Mouse (Mus musculus) midbrain, embryonic 15.5 days (tissue): ENCODE results near the gene Dap3. TPM values are rescaled to one million over a fixed set of nuclear protein-coding genes. Genes with fewer than 3 reads are reported as not detected.

ENCODE experiments used
- ATAC-seq: fragments of 200-750 bp; cut with Nextera tagmentation; replicated peaks from 2 replicates; pipeline ENCODE4 v1.8.0; 2017; ENCODE audit warnings: moderate TSS enrichment
- H3K27ac ChIP-seq: fragments of 300-500 bp; sonication (generic); 2 replicates; pipeline ENCODE4 v1.5.1; 2015; ENCODE audit warnings: mild to moderate bottlenecking, inconsistent platforms
- H3K27me3 ChIP-seq: fragments of 300-500 bp; sonication (generic); replicated peaks from 2 replicates; pipeline ENCODE4 v1.6.1; 2015; ENCODE audit warnings: inconsistent platforms
- H3K36me3 ChIP-seq: fragments of 300-500 bp; sonication (generic); replicated peaks from 2 replicates; pipeline ENCODE4 v1.6.1; 2015; ENCODE audit warnings: inconsistent platforms
- H3K4me1 ChIP-seq: fragments of 300-500 bp; sonication (generic); 2 replicates; pipeline ENCODE4 v1.6.1; 2015; ENCODE audit warnings: inconsistent platforms
- H3K4me2 ChIP-seq: fragments of 300-500 bp; sonication (generic); 2 replicates; pipeline ENCODE4 v1.6.1; 2015; ENCODE audit warnings: inconsistent platforms, mild to moderate bottlenecking, moderate library complexity
- H3K4me3 ChIP-seq: fragments of 300-500 bp; sonication (generic); 2 replicates; pipeline ENCODE4 v1.5.1; 2015; ENCODE audit warnings: mild to moderate bottlenecking, inconsistent platforms
- H3K9ac ChIP-seq: fragments of 300-500 bp; sonication (generic); 2 replicates; pipeline ENCODE4 v1.6.1; 2015; ENCODE audit warnings: mild to moderate bottlenecking, inconsistent platforms
- H3K9me3 ChIP-seq: fragments of 300-500 bp; sonication (generic); 2 replicates; pipeline ENCODE4 v1.6.1; 2016; ENCODE audit warnings: inconsistent platforms
- WGBS: fragments of 180-500 bp; shearing (Covaris S2); methylation state at CpG from one replicate; pipeline ENCODE4 v1.1.7; 2015; ENCODE audit warnings: mixed read lengths; 5-methylcytosine and 5-hydroxymethylcytosine counted together
- polyA plus RNA-seq: library from polyadenylated mRNA; unstranded; fragments of >200 nt; fragmentation: Nextera tagmentation; extraction: Ambion mirVana; gene quantifications from 2 replicates; pipeline ENCODE4 v1.2.1, GENCODE M21; 2015

Gene Dap3
- polyA plus RNA-seq, 1 experiment from 2014 or later, result 126 TPM

DNA sequence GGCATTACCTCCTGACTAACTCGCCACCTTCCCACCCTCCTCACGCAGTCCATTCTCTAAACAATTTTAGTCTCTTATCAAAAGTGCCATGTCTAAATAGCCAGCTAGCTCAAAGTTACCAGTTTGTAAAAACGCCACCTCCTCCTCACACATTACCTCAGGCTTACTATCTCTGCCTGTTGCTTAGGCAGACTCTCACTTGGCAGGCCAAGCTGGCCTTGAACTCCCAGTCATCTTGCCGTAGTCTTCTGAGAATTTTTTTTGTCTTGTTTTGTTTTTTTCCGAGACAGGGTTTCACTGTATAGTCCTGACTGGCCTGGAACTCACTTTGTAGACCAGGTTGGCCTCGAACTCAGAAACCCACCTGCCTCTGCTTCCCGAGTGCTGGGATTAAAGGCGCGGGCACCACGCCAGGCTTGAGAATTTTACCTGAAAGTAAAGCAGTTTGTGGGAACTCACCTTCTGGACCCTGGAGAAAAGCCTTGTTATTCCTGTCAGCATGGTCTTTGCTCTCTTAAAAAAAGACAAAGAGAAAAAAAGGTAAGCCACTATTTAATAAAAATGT is 8.6 kb downstream of the Dap3 start:
- Histone ChIP-seq H3K36me3 (peaks cover 23% of the 10 kb centered on the region; the same call in 1 of the 2 replicates), H3K9ac (no peak overlapping the region), H3K4me2 (no peak overlapping the region), H3K27me3 (no peaks in the 10 kb centered on the region), H3K4me1 (0 out of 2 replicates have a peak, but pooled peaks cover 4% of the 10 kb centered on the region), H3K27ac (no peak overlapping the region), H3K9me3 (no peaks in the 10 kb centered on the region), H3K4me3 (no peak overlapping the region)
- 94% methylated on average over 10 of the region's 10 CpGs for WGBS
- ATAC-seq, result no peak

DNA sequence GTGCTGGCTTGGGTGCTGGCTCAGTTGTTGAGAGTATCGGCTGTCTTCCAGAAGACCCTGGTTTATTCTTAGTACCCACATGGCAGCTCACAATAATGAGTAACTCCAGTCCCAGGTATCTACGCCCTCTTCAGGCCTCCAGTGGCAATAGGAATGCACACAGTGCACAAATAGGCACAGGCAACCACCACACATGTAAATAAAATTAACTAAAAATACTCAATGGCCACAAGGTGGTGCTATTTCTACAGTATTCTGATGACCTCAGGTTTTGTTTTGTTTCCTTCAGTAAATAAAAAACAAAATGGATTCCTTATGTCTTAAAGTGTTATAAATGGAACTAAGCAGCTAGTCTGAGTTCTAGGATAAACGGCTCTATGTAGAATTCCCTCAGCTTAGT is 11.2 kb downstream of the Dap3 start:
- no peaks in the 10 kb centered on the region for H3K27me3 ChIP-seq
- no peaks in the 10 kb centered on the region for H3K9me3 ChIP-seq
- ATAC-seq, result no peak
- 80% methylated on average over 3 of the region's 3 CpGs for WGBS
- no peak overlapping the region for H3K4me2 ChIP-seq
- no peak overlapping the region for H3K4me3 ChIP-seq
- no peaks in the 10 kb centered on the region for H3K4me1 ChIP-seq
- H3K27ac ChIP-seq, result no peak overlapping the region
- no peak overlapping the region for H3K9ac ChIP-seq
- peaks cover 23% of the 10 kb centered on the region; the same call in 1 of the 2 replicates for H3K36me3 ChIP-seq

DNA sequence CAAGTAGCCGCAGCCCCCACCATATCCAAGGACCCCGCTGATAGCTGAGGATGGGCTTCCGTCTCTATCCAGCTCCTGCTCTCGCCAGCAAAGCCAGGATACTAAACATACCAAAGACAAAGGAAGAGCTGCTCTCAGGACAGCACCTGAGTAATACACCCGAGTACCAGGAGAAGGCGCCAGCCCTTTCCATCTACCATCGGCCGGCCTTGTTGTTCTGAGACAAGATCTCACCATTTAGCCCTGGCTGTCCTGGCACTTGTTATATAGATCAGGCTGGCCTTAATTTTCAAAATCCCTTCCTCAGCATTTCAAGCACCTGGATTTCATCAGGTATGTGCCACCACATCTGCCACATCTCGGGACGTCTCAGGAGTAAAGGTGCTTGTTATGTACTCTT is 11.9 kb downstream of the Dap3 start:
- no peak overlapping the region for H3K9ac ChIP-seq
- H3K4me2 ChIP-seq, result no peak overlapping the region
- no peaks in the 10 kb centered on the region for H3K9me3 ChIP-seq
- H3K4me1 ChIP-seq, result no peaks in the 10 kb centered on the region
- H3K27me3 ChIP-seq, result no peaks in the 10 kb centered on the region
- ATAC-seq, result no peak
- H3K27ac ChIP-seq, result no peak overlapping the region
- 96% methylated on average over 10 of the region's 10 CpGs for WGBS
- H3K4me3 ChIP-seq, result no peak overlapping the region
- peaks cover 23% of the 10 kb centered on the region; the same call in 1 of the 2 replicates for H3K36me3 ChIP-seq

DNA sequence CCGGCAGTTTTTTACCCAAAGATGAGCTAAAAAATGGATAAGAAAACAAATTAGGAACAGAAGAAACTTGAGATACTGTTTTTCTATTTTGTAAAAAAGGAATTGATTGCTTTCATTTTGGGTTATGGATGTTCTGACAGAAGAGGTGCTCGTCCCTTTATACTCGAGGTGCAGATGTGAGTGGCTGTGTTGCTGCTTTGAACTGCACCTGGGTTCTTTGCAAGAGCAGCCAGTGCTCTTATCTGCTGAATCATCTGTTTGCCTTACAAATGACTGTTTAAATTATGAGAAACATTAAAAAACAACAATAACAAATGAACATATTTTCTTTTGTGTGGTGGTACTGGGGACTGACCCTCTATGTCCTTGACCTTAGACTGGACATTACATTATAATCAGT is 21.5 kb downstream of the Dap3 start:
- Histone ChIP-seq H3K9me3 (no peaks in the 10 kb centered on the region), H3K4me1 (no peaks in the 10 kb centered on the region), H3K9ac (no peak overlapping the region), H3K27ac (no peak overlapping the region), H3K36me3 (peaks cover 60% of the 10 kb centered on the region), H3K4me3 (no peak overlapping the region), H3K4me2 (no peak overlapping the region), H3K27me3 (no peaks in the 10 kb centered on the region)
- no peak for ATAC-seq
- whole genome bisulfite sequencing, result 89% methylated on average over 3 of the region's 3 CpGs

DNA sequence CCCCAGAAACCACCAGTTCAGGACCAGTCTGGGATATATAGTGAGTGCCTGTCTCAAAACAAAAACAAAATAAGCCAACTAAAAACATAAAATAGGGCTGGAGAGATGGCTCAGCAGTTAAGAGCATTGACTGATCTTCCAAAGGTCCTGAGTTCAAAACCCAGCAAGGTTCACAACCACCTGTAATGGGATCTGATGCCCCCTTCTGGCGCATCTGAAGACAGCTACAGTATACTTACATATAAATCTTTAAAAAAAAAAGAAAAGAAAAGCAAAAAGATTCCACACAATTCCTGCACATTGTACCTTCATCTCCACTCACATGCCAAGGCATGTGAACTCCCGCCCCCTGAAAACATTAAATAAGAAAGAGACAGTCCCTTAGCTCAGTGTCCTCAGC is 25.3 kb downstream of the Dap3 start:
- Histone ChIP-seq H3K4me2 (no peak overlapping the region), H3K27me3 (no peaks in the 10 kb centered on the region), H3K4me3 (no peak overlapping the region), H3K9me3 (no peaks in the 10 kb centered on the region), H3K27ac (no peak overlapping the region), H3K4me1 (no peaks in the 10 kb centered on the region), H3K9ac (no peak overlapping the region), H3K36me3 (peaks cover 81% of the 10 kb centered on the region)
- no peak for ATAC-seq
- WGBS, result 85% methylated on average over 2 of the region's 2 CpGs

DNA sequence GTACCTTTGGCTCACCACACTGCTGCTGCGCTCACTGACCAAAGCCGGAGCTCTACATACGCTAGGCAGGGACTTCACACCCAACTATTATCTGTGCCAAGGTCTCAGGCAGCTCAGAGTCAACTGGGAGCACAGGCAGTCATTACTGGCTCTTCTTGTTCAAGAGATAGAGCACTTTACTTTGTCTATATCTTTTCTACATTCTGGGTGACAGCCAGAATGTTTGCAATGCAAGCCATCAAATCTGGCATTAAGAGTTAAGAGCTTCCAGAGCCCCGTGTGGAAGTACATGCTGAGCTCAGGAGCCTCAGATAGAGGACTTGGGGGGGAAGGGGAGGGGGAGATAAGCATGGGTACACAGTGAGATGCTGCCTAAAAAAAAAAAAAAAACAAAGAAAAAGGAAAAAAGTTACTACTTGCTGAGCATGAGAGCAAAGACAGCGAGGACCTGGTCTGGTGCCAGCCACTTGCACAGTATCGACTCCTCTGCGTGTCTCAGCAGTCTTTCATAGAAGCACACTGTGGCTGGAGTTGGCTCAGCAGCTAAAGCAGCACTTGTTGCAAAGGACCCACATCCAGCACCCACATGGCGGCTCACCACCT is 26.9 kb downstream of the Dap3 start:
- Histone ChIP-seq H3K9me3 (no peaks in the 10 kb centered on the region), H3K4me3 (no peak overlapping the region), H3K4me1 (no peaks in the 10 kb centered on the region), H3K4me2 (no peak overlapping the region), H3K9ac (no peak overlapping the region), H3K36me3 (peaks cover 70% of the 10 kb centered on the region), H3K27me3 (no peaks in the 10 kb centered on the region), H3K27ac (no peak overlapping the region)
- WGBS, result 90% methylated on average over 8 of the region's 8 CpGs
- ATAC-seq, result no peak

DNA sequence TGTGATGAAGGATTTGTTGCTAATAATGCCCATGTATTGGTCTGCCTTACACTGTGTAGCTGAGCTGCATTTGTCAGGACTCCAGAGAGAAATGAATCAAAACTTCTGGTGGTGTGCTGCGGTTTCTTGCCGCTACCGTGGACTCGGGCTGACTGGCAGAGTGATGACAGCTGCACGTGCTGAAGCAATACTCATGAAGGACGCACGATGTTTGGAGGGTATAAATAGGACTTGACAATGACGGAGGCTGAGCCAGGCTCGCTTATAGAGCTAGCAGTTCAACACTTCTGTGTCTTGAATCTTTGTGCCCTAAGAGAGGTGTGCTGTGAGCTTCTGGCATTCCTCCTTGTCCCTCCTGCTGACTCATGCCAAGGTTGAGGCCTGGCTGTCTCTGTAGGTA is 29.6 kb downstream of the Dap3 start:
- H3K36me3 ChIP-seq, result peaks cover 46% of the 10 kb centered on the region

DNA sequence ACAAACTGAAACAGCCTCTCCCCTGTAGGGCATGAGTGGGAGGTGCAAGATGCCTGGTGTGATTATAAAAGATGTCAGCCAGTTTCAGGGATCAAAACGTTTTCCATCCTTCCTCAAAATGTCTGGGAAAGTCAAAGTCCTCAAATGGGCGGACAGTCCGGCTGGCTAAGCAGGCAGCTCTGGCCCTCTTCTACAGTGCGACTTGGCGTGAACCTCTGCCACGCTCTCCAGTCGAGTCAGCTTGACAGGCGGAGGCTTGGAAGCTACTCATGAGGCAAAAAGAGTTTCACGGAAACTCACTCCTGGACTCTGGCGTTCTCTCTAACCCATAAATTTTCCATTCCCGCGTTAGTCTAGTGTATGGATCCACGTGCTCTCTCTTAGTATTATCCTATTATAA is 32.0 kb downstream of the Dap3 start:
- Histone ChIP-seq H3K27me3 (no peaks in the 10 kb centered on the region), H3K4me3 (no peak overlapping the region), H3K9me3 (no peaks in the 10 kb centered on the region), H3K36me3 (peaks cover 29% of the 10 kb centered on the region), H3K9ac (no peak overlapping the region), H3K27ac (no peak overlapping the region), H3K4me1 (peaks cover 7% of the 10 kb centered on the region), H3K4me2 (no peak overlapping the region)
- ATAC-seq, result no peak
- WGBS, result 88% methylated on average over 13 of the region's 13 CpGs

More for the DNA sequence above, 29.6 kb downstream of the Dap3 start:
- Histone ChIP-seq H3K9ac (no peak overlapping the region), H3K27ac (no peak overlapping the region), H3K4me2 (no peak overlapping the region), H3K9me3 (no peaks in the 10 kb centered on the region), H3K27me3 (no peaks in the 10 kb centered on the region), H3K4me3 (no peak overlapping the region), H3K4me1 (no peaks in the 10 kb centered on the region)
- WGBS, result 95% methylated on average over 9 of the region's 9 CpGs
- no peak for ATAC-seq

DNA sequence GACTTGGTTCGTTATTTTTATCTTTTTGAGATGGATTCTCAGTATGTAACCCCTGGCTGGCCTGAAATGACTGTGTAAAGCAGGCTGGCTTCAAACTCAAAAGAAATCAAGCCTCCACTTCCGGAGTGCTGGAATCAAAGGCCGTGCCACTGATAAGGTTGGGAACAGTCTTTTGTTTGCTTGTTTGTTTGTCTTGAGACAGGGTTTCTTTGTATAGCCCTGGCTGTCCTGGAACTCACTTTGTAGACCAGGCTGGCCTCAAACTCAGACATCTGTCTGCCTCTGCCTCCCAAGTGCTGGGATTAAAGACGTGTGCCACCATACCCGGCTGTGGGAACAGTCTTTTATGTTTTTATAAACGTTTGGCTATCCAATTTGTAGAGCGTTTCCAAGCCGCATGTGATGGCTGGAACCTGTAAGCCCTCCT is 36.6 kb downstream of the Dap3 start:
- Histone ChIP-seq H3K9ac (peak overlapping the region; percentile 66), H3K4me1 (peaks cover 16% of the 10 kb centered on the region), H3K4me2 (peak overlapping the region; percentile 54), H3K27me3 (no peaks in the 10 kb centered on the region), H3K4me3 (peak overlapping the region; percentile 58), H3K27ac (peak overlapping the region; percentile 90), H3K36me3 (peaks cover 25% of the 10 kb centered on the region), H3K9me3 (no peaks in the 10 kb centered on the region)
- WGBS, result 25% methylated on average over 8 of the region's 8 CpGs
- 0 out of 2 replicates have a peak, but pooled peaks have one; percentile 1 for ATAC-seq

DNA sequence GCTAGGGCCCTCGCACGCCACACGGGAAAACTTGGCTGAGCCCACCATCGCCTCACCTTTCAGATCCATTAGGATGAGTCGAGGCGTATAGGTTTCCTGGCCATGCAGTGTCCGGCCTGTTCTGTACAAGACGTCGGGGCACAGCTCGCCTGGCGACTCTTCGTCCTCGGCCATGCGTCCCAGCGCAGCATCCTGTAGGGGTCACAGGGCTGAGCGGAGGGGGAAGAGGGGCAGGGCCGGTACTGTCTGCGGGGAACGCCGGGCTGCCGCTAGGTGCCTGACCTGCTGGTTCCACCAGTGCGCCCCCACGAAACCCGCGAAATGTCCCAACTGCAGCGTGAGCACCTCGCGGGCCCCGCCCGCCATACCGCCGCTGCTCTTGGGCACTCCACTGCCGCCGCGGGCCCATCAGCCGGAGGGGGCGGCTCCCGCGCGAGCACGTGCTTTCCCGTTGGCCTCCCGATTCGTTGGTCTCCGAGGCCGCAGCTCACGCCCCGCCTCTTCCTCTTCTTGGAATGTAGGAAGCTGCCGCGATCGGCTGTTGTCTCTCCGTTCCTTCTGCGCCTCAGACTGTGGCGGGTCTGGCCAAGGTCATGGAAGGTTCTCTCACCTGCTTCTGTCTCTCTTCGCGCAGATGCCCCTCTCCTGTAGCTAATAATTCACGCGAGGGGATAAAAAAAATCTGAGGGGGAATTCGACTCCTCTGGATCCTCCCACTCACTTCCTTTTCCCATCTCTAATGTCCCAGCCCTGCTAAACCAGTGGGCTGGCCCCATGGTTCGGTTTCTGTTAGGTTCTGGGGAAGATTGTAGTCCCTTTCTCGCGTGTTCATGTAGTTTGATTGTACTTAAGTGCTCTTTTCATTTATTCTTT is 37.2 kb downstream of the Dap3 start, which contains the start of gene Msto1:
Gene Msto1, minus strand, starts transcription at position 489 of the 873 bp plus-strand sequence.
- Histone ChIP-seq H3K9me3 (no peaks in the 10 kb centered on the region), H3K27me3 (no peaks in the 10 kb centered on the region), H3K4me2 (peak within 1 kb of the TSS; percentile 54), H3K36me3 (peaks cover 29% of the 10 kb centered on the region), H3K27ac (peak within 1 kb of the TSS; percentile 90), H3K4me3 (peak within 1 kb of the TSS; percentile 58), H3K4me1 (peaks cover 16% of the 10 kb centered on the region), H3K9ac (peak within 1 kb of the TSS; percentile 66)
- WGBS, result under 1% methylated on average over 62 of the region's 62 CpGs
- peak; percentile 98 for ATAC-seq

DNA sequence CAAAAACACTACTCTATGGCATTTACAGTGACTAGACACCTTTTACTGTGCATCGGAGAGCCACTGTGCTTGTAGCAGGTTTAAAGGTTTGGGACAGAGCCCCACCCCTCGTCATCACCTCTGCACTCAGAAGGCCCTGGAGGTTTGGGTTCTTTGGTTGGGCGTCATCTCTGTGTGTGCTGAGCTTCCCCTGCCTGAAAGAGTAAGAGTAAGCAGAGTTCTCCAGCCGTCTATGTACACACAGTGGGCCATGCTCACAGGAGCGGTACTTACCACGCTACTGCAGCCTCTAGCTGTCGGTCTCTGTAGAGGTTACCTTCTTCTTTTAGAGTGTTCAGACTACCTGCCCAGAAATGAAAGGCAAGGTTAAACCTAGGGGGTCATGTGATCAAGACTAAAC is 38.4 kb downstream of the Dap3 start:
- Histone ChIP-seq H3K27ac (no peak overlapping the region), H3K4me3 (peak overlapping the region; percentile 58; the same call in 1 of the 2 replicates), H3K9me3 (no peaks in the 10 kb centered on the region), H3K9ac (no peak overlapping the region), H3K27me3 (no peaks in the 10 kb centered on the region), H3K4me1 (peaks cover 16% of the 10 kb centered on the region), H3K4me2 (peak overlapping the region; percentile 54), H3K36me3 (peaks cover 36% of the 10 kb centered on the region)
- 93% methylated on average over 7 of the region's 7 CpGs for WGBS
- no peak for ATAC-seq

DNA sequence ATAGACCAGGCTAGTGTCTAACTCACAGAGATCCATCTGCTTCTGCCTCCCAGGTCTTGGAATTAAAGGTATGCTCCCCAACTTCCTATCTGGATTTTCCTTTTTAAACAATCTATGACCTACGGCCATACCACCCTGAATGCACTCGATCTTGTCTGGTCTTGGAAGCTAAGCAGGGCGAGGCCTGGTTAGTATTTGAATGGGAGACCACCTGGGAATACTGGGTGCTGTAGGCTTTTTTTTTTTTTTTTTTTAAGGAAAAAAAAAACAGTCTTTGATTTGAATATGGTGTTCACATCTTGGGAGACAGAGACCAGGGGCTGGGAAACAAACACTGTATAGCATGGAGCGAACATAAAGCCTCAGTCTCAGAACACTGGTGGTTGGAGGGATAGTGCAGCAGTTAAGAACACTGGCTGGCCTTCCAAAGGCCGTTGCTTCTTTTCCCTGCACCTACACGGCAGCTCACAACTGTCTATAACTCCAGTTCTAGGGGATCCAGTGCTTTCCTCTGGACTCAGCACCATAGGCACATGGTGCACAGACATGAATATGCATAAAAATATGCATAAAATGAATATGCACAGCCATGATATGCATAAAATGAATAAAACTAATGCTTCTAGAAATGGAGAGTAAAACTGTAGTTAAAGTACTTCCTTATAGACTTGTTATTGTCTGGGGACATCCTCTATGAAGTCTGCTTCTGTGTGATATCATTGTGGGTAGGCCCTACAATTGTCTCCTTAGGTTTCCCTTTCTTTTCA is 44.4 kb downstream of the Dap3 start:
- no peak for ATAC-seq
- Histone ChIP-seq H3K4me2 (no peak overlapping the region), H3K27ac (no peak overlapping the region), H3K4me3 (no peak overlapping the region), H3K4me1 (no peaks in the 10 kb centered on the region), H3K9ac (no peak overlapping the region), H3K27me3 (no peaks in the 10 kb centered on the region), H3K36me3 (peaks cover 77% of the 10 kb centered on the region), H3K9me3 (no peaks in the 10 kb centered on the region)
- 92% methylated on average over 6 of the region's 6 CpGs for WGBS
